Mouse (Mus musculus): ENCODE results near the gene Zbed4. TPM values are rescaled to one million over a fixed set of nuclear protein-coding genes. Genes with fewer than 3 reads are reported as not detected.
A peak's percentile ranks its signal among the peaks of the same experiment; 100 is the strongest.
"Not testable (repeated sequence)": the region's sequence is repeated elsewhere in the genome, so short reads cannot be mapped to it uniquely, and the experiment has no call there.

Gene Zbed4
- polyA plus RNA-seq, 1 experiment from 2014 or later: 37.2 TPM

GRCm38 (mm10) chr15:88723205-88723604 is 28.3 kb upstream of the Zbed4 start:
- H3K4me3 ChIP-seq: no peak overlapping the region
- H3K4me1 ChIP-seq (replicated peaks): no peaks in the 10 kb centered on the region
- DNase-seq (ENCODE audit: low spot score): no peak
- H3K27me3 ChIP-seq (ENCODE audit: insufficient read depth, poor library complexity, severe bottlenecking): no peaks in the 10 kb centered on the region
- peaks cover 93% of the 10 kb centered on the region for H3K36me3 ChIP-seq
- WGBS: 92% methylated on average over 6 of the region's 6 CpGs
- no peak overlapping the region for H3K27ac ChIP-seq
- H3K9me3 ChIP-seq: no peaks in the 10 kb centered on the region

- Histone ChIP-seq H3K4me3 (no peak overlapping the region), H3K27me3 (ENCODE audit: insufficient read depth, poor library complexity, severe bottlenecking) (no peaks in the 10 kb centered on the region), H3K4me1 (replicated peaks) (no peaks in the 10 kb centered on the region), H3K36me3 (peaks cover 93% of the 10 kb centered on the region), H3K9me3 (no peaks in the 10 kb centered on the region), H3K27ac (no peak overlapping the region)
- WGBS: 90% methylated on average over 7 of the region's 7 CpGs
- DNase-seq (ENCODE audit: low spot score): no peak
Observed at GRCm38 (mm10) chr15:88724311-88724710, 27.1 kb upstream of the Zbed4 start.

- Histone ChIP-seq H3K9me3 (no peaks in the 10 kb centered on the region), H3K27ac (no peak overlapping the region), H3K36me3 (peaks cover 93% of the 10 kb centered on the region), H3K4me1 (replicated peaks) (no peaks in the 10 kb centered on the region), H3K4me3 (no peak overlapping the region), H3K27me3 (ENCODE audit: insufficient read depth, poor library complexity, severe bottlenecking) (no peaks in the 10 kb centered on the region)
- DNase-seq (ENCODE audit: low spot score): no peak
- 94% methylated on average over 5 of the region's 5 CpGs for WGBS
Observed at GRCm38 (mm10) chr15:88725036-88725435, 26.4 kb upstream of the Zbed4 start.

GRCm38 (mm10) chr15:88727204-88727603 is 24.3 kb upstream of the Zbed4 start:
- 90% methylated on average over 3 of the region's 3 CpGs for WGBS
- Histone ChIP-seq H3K27me3 (ENCODE audit: insufficient read depth, poor library complexity, severe bottlenecking) (no peaks in the 10 kb centered on the region), H3K4me1 (replicated peaks) (peaks cover 16% of the 10 kb centered on the region), H3K36me3 (peaks cover 90% of the 10 kb centered on the region), H3K4me3 (no peak overlapping the region), H3K27ac (no peak overlapping the region), H3K9me3 (no peaks in the 10 kb centered on the region)
- no peak for DNase-seq (ENCODE audit: low spot score)

GRCm38 (mm10) chr15:88730717-88731116 is 20.7 kb upstream of the Zbed4 start:
- no peak overlapping the region for H3K27ac ChIP-seq
- no peak for DNase-seq (ENCODE audit: low spot score)
- H3K4me3 ChIP-seq: no peak overlapping the region
- 87% methylated on average over 3 of the region's 3 CpGs for WGBS
- H3K4me1 ChIP-seq (replicated peaks): peaks cover 32% of the 10 kb centered on the region
- H3K27me3 ChIP-seq (ENCODE audit: insufficient read depth, poor library complexity, severe bottlenecking): no peaks in the 10 kb centered on the region
- peaks cover 56% of the 10 kb centered on the region for H3K36me3 ChIP-seq
- H3K9me3 ChIP-seq: no peaks in the 10 kb centered on the region

GRCm38 (mm10) chr15:88732405-88733020 is 18.9 kb upstream of the Zbed4 start:
- WGBS: 42% methylated on average over 15 of the region's 15 CpGs

GRCm38 (mm10) chr15:88733041-88733751 is 18.3 kb upstream of the Zbed4 start:
- WGBS: under 1% methylated on average over 81 of the region's 86 CpGs
- H3K27ac ChIP-seq: peak overlapping the region; percentile 99

More at GRCm38 (mm10) chr15:88732405-88733020, 18.9 kb upstream of the Zbed4 start:
- no peaks in the 10 kb centered on the region for H3K27me3 ChIP-seq (ENCODE audit: insufficient read depth, poor library complexity, severe bottlenecking)
- H3K4me1 ChIP-seq (replicated peaks): peaks cover 32% of the 10 kb centered on the region
- no peaks in the 10 kb centered on the region for H3K9me3 ChIP-seq
- H3K36me3 ChIP-seq: peaks cover 41% of the 10 kb centered on the region
- peak overlapping the region; percentile 99 for H3K4me3 ChIP-seq
- peak overlapping the region; percentile 99 for H3K27ac ChIP-seq
- DNase-seq (ENCODE audit: low spot score): no peak

GRCm38 (mm10) chr15:88733834-88734571 is 17.5 kb upstream of the Zbed4 start, which contains the start of gene Brd1:
TSS of gene Brd1 (minus strand) at chr15:88734233.
- Histone ChIP-seq H3K4me1 (replicated peaks) (peaks cover 32% of the 10 kb centered on the region), H3K36me3 (peaks cover 27% of the 10 kb centered on the region), H3K27ac (peak within 1 kb of the TSS; percentile 99), H3K27me3 (ENCODE audit: insufficient read depth, poor library complexity, severe bottlenecking) (no peaks in the 10 kb centered on the region), H3K4me3 (peak within 1 kb of the TSS; percentile 99), H3K9me3 (no peaks in the 10 kb centered on the region)
- DNase-seq (ENCODE audit: low spot score): peak; percentile 77
- 5% methylated on average over 103 of the region's 103 CpGs for whole genome bisulfite sequencing

More at GRCm38 (mm10) chr15:88733041-88733751, 18.3 kb upstream of the Zbed4 start:
- H3K4me3 ChIP-seq: peak overlapping the region; percentile 99
- H3K4me1 ChIP-seq (replicated peaks): peaks cover 32% of the 10 kb centered on the region
- no peaks in the 10 kb centered on the region for H3K9me3 ChIP-seq
- DNase-seq (ENCODE audit: low spot score): peak; percentile 59
- peaks cover 35% of the 10 kb centered on the region for H3K36me3 ChIP-seq
- no peaks in the 10 kb centered on the region for H3K27me3 ChIP-seq (ENCODE audit: insufficient read depth, poor library complexity, severe bottlenecking)

- H3K4me1 ChIP-seq (replicated peaks): peaks cover 27% of the 10 kb centered on the region
- no peak for DNase-seq (ENCODE audit: low spot score)
- H3K4me3 ChIP-seq: no peak overlapping the region
- no peaks in the 10 kb centered on the region for H3K9me3 ChIP-seq
- 78% methylated on average over 4 of the region's 4 CpGs for WGBS
- H3K36me3 ChIP-seq: peaks cover 6% of the 10 kb centered on the region
- no peak overlapping the region for H3K27ac ChIP-seq
- H3K27me3 ChIP-seq (ENCODE audit: insufficient read depth, poor library complexity, severe bottlenecking): no peaks in the 10 kb centered on the region
Observed at GRCm38 (mm10) chr15:88736166-88736565, 15.3 kb upstream of the Zbed4 start.

GRCm38 (mm10) chr15:88738466-88738865 is 13.0 kb upstream of the Zbed4 start:
- H3K36me3 ChIP-seq: no peaks in the 10 kb centered on the region
- H3K4me3 ChIP-seq: no peak overlapping the region
- H3K27me3 ChIP-seq (ENCODE audit: insufficient read depth, poor library complexity, severe bottlenecking): no peaks in the 10 kb centered on the region
- no peaks in the 10 kb centered on the region for H3K9me3 ChIP-seq
- DNase-seq (ENCODE audit: low spot score): no peak
- H3K4me1 ChIP-seq (replicated peaks): peaks cover 12% of the 10 kb centered on the region
- 66% methylated on average over 2 of the region's 2 CpGs for WGBS
- H3K27ac ChIP-seq: no peak overlapping the region

GRCm38 (mm10) chr15:88741366-88741765 is 10.1 kb upstream of the Zbed4 start:
- no peak for DNase-seq (ENCODE audit: low spot score)
- H3K9me3 ChIP-seq: no peaks in the 10 kb centered on the region
- H3K4me3 ChIP-seq: no peak overlapping the region
- 61% methylated on average over 6 of the region's 6 CpGs for WGBS
- 0 out of 2 replicates have a peak, but pooled peaks cover 4% of the 10 kb centered on the region for H3K4me1 ChIP-seq (replicated peaks)
- H3K27ac ChIP-seq: no peak overlapping the region
- no peaks in the 10 kb centered on the region for H3K27me3 ChIP-seq (ENCODE audit: insufficient read depth, poor library complexity, severe bottlenecking)
- H3K36me3 ChIP-seq: no peaks in the 10 kb centered on the region

- not testable (repeated sequence) for H3K4me1 ChIP-seq (replicated peaks); DNase-seq (ENCODE audit: low spot score); H3K27me3 ChIP-seq (ENCODE audit: insufficient read depth, poor library complexity, severe bottlenecking); H3K27ac ChIP-seq; H3K36me3 ChIP-seq; H3K4me3 ChIP-seq; H3K9me3 ChIP-seq
- WGBS: 86% methylated on average over 5 of the region's 5 CpGs
Observed at GRCm38 (mm10) chr15:88743371-88743770, 8.1 kb upstream of the Zbed4 start.

GRCm38 (mm10) chr15:88745347-88745746 is 6.1 kb upstream of the Zbed4 start:
- Histone ChIP-seq H3K4me1 (replicated peaks) (peaks cover 7% of the 10 kb centered on the region; the same call in 1 of the 2 replicates), H3K27ac (no peak overlapping the region), H3K36me3 (no peaks in the 10 kb centered on the region), H3K27me3 (ENCODE audit: insufficient read depth, poor library complexity, severe bottlenecking) (no peaks in the 10 kb centered on the region), H3K9me3 (no peaks in the 10 kb centered on the region), H3K4me3 (no peak overlapping the region)
- WGBS: 83% methylated on average over 3 of the region's 3 CpGs
- DNase-seq (ENCODE audit: low spot score): no peak
